Mouse (Mus musculus) E14TG2a.4 (cell line): Measurements from ENCODE around the gene Casp8.

Experiments used
- CTCF ChIP-seq: conservative IDR thresholded peaks from 2 replicates; pipeline ENCODE4 v1.5.1; 2014; ENCODE audit warnings: low read length
- NANOG ChIP-seq: IDR thresholded peaks from 2 replicates; pipeline ENCODE4 v1.6.1; 2014; ENCODE audit warnings: borderline replicate concordance, low read length, mixed read lengths
- POU5F1 ChIP-seq: IDR thresholded peaks from 2 replicates; pipeline ENCODE4 v1.6.1; 2014; ENCODE audit warnings: low read length, borderline replicate concordance

GRCm38 (mm10) chr1:58802322-58803273 lies 7.4 kb downstream of the Casp8 start:
- TF ChIP-seq CTCF (peak; percentile 33), POU5F1 (no peak), NANOG (no peak)
